ENCODE assay signal across 11 mouse cellular contexts in the genomic region with DNA sequence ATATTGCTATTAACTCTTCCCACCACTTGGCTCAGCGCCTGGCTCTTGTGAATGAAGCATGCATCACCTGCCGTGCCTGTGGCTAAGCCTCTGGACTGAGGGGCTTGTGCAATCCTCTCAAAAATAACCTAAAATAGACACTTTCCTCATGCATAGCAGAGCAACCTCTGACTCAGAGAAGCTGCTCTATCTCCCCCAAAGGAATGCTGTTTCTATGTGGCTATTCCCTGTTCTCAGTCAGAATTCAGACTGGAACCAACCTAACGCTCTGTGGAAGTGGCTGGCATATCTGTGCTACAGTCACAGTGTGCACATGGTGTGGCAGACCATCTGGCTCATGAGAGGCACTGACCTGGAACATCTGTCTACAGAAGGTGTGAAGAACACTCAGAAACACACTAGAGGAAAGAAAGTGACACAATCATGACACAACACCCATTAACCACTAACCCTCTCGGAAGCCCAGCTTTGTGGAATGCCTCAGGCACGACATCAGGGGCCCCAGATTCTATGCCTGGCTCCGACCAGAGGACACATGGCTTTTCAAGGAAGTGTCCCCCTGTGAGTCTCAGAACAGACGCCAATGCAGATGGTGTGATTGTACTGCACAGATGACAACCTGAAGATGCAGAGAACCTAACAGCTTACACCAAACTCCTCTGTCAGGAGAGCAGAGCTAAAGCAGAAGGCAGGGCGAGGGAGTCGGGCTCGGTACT.
DNase-seq lines count a peak whose midpoint lies in the region; ATAC-seq and TF ChIP-seq lines count a peak whose summit lies in the region.
"Had no signal": no experiment of that assay in that cellular context is flagged by ENCODE, and none has a peak within 500 bp of the region (broad histone marks: within the 10 kb centered on the region; RNA-seq: fewer than 3 reads in every experiment).

No protein-coding gene starts in this region.

- no peak overlapping the region for H3K4me3 ChIP-seq in hindbrain, postnatal 0 days (ENCODE audit: low read length)
- H3K4me3 ChIP-seq: liver, embryonic 12.5 days; megakaryocyte, embryonic 14.5 days had no signal

- peak; percentile 67 for ATAC-seq in hindbrain, postnatal 0 days
- ATAC-seq: liver, embryonic 12.5 days had no signal

- 46% methylated on average over 10 of the region's 10 CpGs for WGBS in hindbrain, postnatal 0 days

- peak overlapping the region; percentile 17; the same call in 1 of the 2 replicates for H3K27ac ChIP-seq in hindbrain, postnatal 0 days
- H3K27ac ChIP-seq: liver, embryonic 12.5 days had no signal

- no peaks in the 10 kb centered on the region for H3K27me3 ChIP-seq in hindbrain, postnatal 0 days (ENCODE audit: insufficient read depth, low read length)
- H3K27me3 ChIP-seq: liver, embryonic 12.5 days; megakaryocyte, embryonic 14.5 days had no signal

- H3K9me3 ChIP-seq in hindbrain, postnatal 0 days (ENCODE audit: low read length) = no peaks in the 10 kb centered on the region
- H3K9me3 ChIP-seq: liver, embryonic 12.5 days had no signal

- no peaks in the 10 kb centered on the region for H3K36me3 ChIP-seq in hindbrain, postnatal 0 days (ENCODE audit: insufficient read depth, low read length)
- H3K36me3 ChIP-seq: liver, embryonic 12.5 days had no signal

- no peaks in the 10 kb centered on the region; the same call in 1 of the 2 replicates for H3K4me1 ChIP-seq in hindbrain, postnatal 0 days (ENCODE audit: insufficient read depth, low read length)
- H3K4me1 ChIP-seq: liver, embryonic 12.5 days; megakaryocyte, embryonic 14.5 days had no signal

- no peak overlapping the region for H3K4me2 ChIP-seq in hindbrain, postnatal 0 days (ENCODE audit: low read depth, low read length)
- H3K4me2 ChIP-seq: liver, embryonic 12.5 days had no signal

- no peak overlapping the region for H3K9ac ChIP-seq in hindbrain, postnatal 0 days (replicated peaks; ENCODE audit: low read length)
- H3K9ac ChIP-seq: liver, embryonic 12.5 days had no signal

- DNase-seq in heart, adult 11 months = peak; percentile 66
- no peak for DNase-seq in heart, adult 9 months (ENCODE audit: low spot score in 2 of 2)
- DNase-seq in right cerebral cortex, adult 2 months (ENCODE audit: low spot score in 2 of 2) = peak; percentile 49
- no peak for DNase-seq in right cerebral cortex, postnatal 36 days (ENCODE audit: low spot score in 2 of 2)
- DNase-seq in hindbrain, postnatal 0 days (ENCODE audit: low spot score) = peak; percentile 73
- no peak for DNase-seq in heart, adult 18-20 months
- DNase-seq in thymus, postnatal 36 days = no peak
- no peak for DNase-seq in layer of hippocampus, adult 8-10 months (ENCODE audit: low spot score in 2 of 2)
- DNase-seq: heart, postnatal 14 days had no signal

- no peak for TF ChIP-seq CTCF in hindbrain, postnatal 0 days (IDR thresholded peaks at IDR 0.05; ENCODE audit: low read depth)

Comparison
In these comparisons a context has a peak if more than half of its experiments do, and no peak if none do; other contexts are left out.
1. DNase-seq: peak in heart, adult 11 months (single experiment), right cerebral cortex, adult 2 months (2 of 2) and hindbrain, postnatal 0 days (single experiment); none in heart, adult 9 months (0 of 2), right cerebral cortex, postnatal 36 days (0 of 2), heart, adult 18-20 months (0 of 2), thymus, postnatal 36 days (0 of 2) and layer of hippocampus, adult 8-10 months (0 of 2).